Mouse (Mus musculus) retina, postnatal 1 day (tissue): ENCODE measurements around the gene Coq8b.

Source experiments
- DNase-seq: peaks from one replicate; pipeline ENCODE4 v3.0.0-alpha.2; 2012

The Coq8b gene

GRCm38 (mm10) chr7:27274916-27275315 is 42.1 kb downstream of the Coq8b start:
- no peak for DNase-seq

GRCm38 (mm10) chr7:27276021-27276420 is 43.2 kb downstream of the Coq8b start:
- no peak for DNase-seq

GRCm38 (mm10) chr7:27277191-27277590 is 44.4 kb downstream of the Coq8b start:
- DNase-seq, result no peak

- no peak for DNase-seq
Observed at GRCm38 (mm10) chr7:27281717-27282116, 48.9 kb downstream of the Coq8b start.

- no peak for DNase-seq
Observed at GRCm38 (mm10) chr7:27282225-27282624, 49.4 kb downstream of the Coq8b start.

GRCm38 (mm10) chr7:27284865-27285697 is 52.3 kb downstream of the Coq8b start:
- peak; percentile 45 for DNase-seq

GRCm38 (mm10) chr7:27285698-27286066 is 52.9 kb downstream of the Coq8b start:
- DNase-seq, result peak; percentile 85

GRCm38 (mm10) chr7:27288732-27289131 is 55.9 kb downstream of the Coq8b start:
- no peak for DNase-seq

GRCm38 (mm10) chr7:27290555-27290954 is 57.7 kb downstream of the Coq8b start:
- DNase-seq, result no peak

GRCm38 (mm10) chr7:27291795-27292466 is 59.1 kb downstream of the Coq8b start:
- DNase-seq, result no peak

GRCm38 (mm10) chr7:27295956-27296355 is 63.1 kb downstream of the Coq8b start:
- DNase-seq, result no peak

- DNase-seq, result no peak
Observed at GRCm38 (mm10) chr7:27296518-27296917, 63.7 kb downstream of the Coq8b start.

- DNase-seq, result no peak
Observed at GRCm38 (mm10) chr7:27298033-27298610, 65.3 kb downstream of the Coq8b start.

- DNase-seq, result no peak
Observed at GRCm38 (mm10) chr7:27298816-27299215, 66.0 kb downstream of the Coq8b start.

- no peak for DNase-seq
Observed at GRCm38 (mm10) chr7:27300351-27300750, 67.5 kb downstream of the Coq8b start.

GRCm38 (mm10) chr7:27300801-27301200 is 68.0 kb downstream of the Coq8b start:
- DNase-seq, result no peak

- DNase-seq, result peak; percentile 86
Observed at GRCm38 (mm10) chr7:27302172-27302571, 69.3 kb downstream of the Coq8b start.

- no peak for DNase-seq
Observed at GRCm38 (mm10) chr7:27305091-27305730, 72.4 kb downstream of the Coq8b start.

- DNase-seq, result peak; percentile 45
Observed at GRCm38 (mm10) chr7:27306161-27307160, 73.6 kb downstream of the Coq8b start.

GRCm38 (mm10) chr7:27307551-27307950 is 74.7 kb downstream of the Coq8b start:
- DNase-seq, result no peak
